Mouse (Mus musculus) heart, postnatal 10 days (tissue): Measurements from ENCODE around the gene Oxa1l. TPM values are rescaled to one million over a fixed set of nuclear protein-coding genes. Genes with fewer than 3 reads are reported as not detected.
"Not testable (repeated sequence)": the region's sequence is repeated elsewhere in the genome, so short reads cannot be mapped to it uniquely, and the experiment has no call there.

Source experiments
- DNase-seq, 2 experiments: peaks; one replicate each; pipeline ENCODE4 v3.0.0; 2021
- intact Hi-C: fragments of 180-260 bp; cut with DNase I; formaldehyde crosslinking; loops from one replicate; pipeline ENCODE4 v1.15.1; 2025
- total RNA-seq, 2 experiments: library from RNA; stranded (reverse); gene quantifications; 2 replicates each; pipeline ENCODE4 v1.2.3; 2021

The Oxa1l gene
- 100 to 1,000 TPM; 121 to 125 TPM for total RNA-seq

GRCm38 (mm10) chr14:54360577-54361340 lies at the start of gene Oxa1l:
TSS of gene Oxa1l (plus strand) at chr14:54360834.
- intact Hi-C loops, result loop anchor here (2.0 to 5.0 kb wide), 2 partner anchors 52 to 123 kb away; no protein-coding TSS in a partner anchor

GRCm38 (mm10) chr14:54311763-54312162 lies 48.9 kb upstream of the Oxa1l start:
- intact Hi-C loops, result no loop called here
- no peak for DNase-seq

More at GRCm38 (mm10) chr14:54360577-54361340, at the start of gene Oxa1l:
- peak; percentile 97 to 98 for DNase-seq

DNA sequence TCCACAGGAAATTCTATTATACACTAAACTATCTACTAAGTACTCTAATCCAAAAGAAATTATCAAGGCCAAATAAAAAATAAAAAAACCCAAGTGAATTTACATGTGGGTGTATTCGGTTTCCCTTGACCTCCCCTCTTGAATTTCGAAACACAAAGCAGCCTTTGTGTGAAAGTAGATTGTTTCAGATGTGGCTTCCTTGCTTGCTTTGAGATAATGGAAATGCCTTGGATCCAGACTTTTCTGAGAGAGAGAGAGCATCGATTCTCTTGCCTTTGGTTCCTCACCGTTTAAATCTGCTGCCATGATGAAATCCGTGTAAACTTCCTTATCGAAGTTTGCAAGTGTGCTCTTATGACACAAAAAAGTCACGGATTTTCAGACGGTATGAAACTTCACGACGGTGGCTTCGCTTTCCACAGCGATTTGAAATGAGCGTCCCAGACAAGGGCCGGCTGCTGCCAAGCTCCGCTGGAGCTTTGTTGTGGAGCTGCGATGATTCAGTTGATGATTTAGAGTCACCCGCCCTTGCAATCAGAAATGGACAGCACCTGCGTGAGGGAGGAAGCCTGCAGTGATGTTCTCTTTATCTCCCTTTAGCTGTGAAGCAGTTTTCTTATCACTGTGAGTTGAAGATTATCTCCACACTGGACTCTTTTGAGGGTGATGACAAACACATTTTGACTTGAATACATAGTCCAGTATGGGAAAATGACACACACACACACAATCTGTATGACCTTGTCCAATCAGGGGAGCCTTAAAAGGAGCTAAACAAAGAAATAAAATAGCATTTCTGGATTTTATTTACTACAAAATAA lies 38.9 kb upstream of the Oxa1l start:
- intact Hi-C loops, result no loop called here
- no peak for DNase-seq

DNA sequence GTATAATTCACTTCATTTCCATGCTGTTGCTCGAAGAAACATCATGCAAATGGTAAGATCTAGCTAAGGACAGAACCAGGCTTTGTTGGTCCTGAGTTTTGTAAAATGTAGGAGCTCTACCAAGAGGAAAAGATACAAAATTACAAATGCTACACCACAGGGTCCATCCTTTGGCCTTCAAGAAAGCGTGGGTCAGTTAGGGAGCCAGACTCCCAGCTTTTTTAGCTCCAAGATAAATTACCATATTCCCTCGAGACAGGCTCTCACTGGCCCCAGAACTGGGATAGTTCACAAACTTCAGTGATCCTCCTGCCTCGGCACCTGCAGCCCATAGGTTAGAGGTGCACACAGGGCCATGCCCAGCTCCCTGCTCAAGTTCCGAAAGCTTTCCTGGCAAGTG lies 36.1 kb upstream of the Oxa1l start:
- no peak for DNase-seq
- intact Hi-C loops, result no loop called here

- intact Hi-C loops, result loop anchor here (5.0 kb wide), 1 partner anchor 91 kb away; no protein-coding TSS in a partner anchor
Observed at GRCm38 (mm10) chr14:54328548-54328947, 32.1 kb upstream of the Oxa1l start.

DNA sequence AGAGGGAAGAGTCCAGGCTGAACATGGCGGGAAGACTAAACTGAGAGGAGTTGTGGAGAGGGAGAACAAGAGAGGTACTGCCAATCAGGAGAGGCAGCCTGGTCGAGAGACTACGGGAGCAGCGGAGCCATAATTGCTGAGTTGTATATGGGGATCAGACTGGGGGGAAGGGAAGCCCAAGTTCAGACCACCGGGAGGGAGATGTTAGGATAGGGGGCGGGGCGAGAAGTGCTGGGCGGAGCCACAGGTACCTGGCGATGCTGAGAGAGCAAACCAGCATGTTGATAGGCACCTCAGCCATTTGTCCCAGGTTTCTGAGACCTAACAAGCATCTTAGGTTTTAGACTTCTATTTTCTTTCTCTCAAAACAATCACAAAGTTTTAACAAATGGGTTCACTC lies 31.4 kb upstream of the Oxa1l start:
- intact Hi-C loops, result loop anchor here (5.0 kb wide), 1 partner anchor 92 kb away; no protein-coding TSS in a partner anchor

More at GRCm38 (mm10) chr14:54328548-54328947, 32.1 kb upstream of the Oxa1l start:
- no peak for DNase-seq

GRCm38 (mm10) chr14:54331178-54331577 lies 29.5 kb upstream of the Oxa1l start:
- intact Hi-C loops, result loop anchor here (10.0 kb wide), 1 partner anchor 436 kb away; no protein-coding TSS in a partner anchor
- no peak for DNase-seq

More for the DNA sequence above, 31.4 kb upstream of the Oxa1l start:
- DNase-seq, result no peak

GRCm38 (mm10) chr14:54332176-54333074 lies 28.2 kb upstream of the Oxa1l start:
- no peak for DNase-seq
- intact Hi-C loops, result loop anchor here (10.0 kb wide), 1 partner anchor 438 kb away; no protein-coding TSS in a partner anchor

DNA sequence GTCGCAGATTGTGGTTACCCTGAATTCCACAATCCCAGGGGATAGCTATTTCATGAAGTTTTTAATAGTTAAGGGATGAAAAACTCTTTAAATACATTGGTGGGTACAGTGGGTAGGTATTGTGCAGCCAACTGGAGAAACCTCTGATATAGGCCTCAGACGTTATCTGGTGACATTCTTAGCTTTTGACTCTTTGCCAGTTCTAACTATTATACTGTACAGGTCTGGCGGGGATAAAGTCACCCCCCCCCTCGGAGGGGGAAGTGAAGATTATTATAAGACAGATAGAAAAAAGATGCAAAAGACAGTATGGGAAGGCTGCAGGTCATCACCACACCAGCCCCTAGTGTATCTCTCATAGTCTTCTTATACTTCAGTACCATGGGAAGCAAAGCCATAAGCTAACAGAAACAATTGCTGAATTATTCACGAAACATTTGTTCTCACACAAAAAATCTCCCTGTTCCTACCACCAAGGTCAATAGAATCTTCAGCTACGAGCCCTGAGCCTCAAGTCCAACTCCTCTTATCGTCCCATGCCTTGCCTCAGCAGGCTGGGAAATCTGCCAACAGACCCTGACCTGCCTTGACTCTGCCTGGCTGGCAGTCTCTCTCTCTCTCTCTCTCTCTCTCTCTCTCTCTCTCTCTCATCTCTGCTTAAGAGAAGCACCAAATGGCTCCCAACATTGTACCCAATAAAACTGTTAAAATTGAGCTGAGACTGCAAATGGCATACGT lies 27.0 kb upstream of the Oxa1l start:
- DNase-seq, result peak; percentile 60 to 67
- intact Hi-C loops, result loop anchor here (10.0 kb wide), 1 partner anchor 439 kb away; no protein-coding TSS in a partner anchor

DNA sequence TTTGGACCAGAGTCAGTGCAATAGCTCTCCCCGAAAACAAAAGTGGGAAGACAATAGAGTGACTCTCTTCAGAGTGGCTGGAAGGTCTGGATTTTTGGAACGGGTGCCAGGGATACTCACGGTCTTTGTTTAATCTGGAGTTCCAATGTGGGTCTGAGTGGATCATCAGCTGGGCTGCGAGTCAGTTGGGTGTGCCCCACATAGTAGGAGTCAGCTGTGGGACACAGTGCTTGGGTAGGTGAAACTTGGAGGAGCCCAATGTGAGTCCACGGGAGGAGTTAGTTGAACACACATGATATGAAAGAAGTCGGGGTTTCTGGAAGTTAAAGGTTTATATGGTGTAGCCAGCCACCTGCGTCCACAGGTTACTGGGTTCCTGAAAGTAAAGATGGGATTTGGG lies 19.8 kb upstream of the Oxa1l start:
- no peak for DNase-seq
- intact Hi-C loops, result no loop called here

DNA sequence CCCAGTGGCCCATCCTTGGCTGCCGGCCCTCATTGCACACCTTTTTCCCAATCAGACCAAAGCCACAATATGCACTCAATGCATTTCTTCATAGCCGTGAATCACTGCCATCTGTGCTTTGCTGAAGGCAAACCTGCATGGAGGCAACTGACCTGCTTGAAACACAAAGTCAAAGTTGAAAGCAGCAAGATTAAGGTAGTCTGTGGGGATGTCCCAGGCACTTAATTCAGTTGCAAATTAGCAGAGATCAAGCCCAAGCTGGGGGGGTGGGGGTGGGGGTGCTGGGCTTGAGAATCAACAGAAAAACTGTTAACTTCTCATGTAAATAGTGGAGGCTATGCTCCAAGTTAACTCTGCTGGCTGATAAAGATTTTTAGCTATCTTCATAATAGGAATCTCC lies 18.8 kb upstream of the Oxa1l start:
- intact Hi-C loops, DNase-seq: not testable (repeated sequence)

DNA sequence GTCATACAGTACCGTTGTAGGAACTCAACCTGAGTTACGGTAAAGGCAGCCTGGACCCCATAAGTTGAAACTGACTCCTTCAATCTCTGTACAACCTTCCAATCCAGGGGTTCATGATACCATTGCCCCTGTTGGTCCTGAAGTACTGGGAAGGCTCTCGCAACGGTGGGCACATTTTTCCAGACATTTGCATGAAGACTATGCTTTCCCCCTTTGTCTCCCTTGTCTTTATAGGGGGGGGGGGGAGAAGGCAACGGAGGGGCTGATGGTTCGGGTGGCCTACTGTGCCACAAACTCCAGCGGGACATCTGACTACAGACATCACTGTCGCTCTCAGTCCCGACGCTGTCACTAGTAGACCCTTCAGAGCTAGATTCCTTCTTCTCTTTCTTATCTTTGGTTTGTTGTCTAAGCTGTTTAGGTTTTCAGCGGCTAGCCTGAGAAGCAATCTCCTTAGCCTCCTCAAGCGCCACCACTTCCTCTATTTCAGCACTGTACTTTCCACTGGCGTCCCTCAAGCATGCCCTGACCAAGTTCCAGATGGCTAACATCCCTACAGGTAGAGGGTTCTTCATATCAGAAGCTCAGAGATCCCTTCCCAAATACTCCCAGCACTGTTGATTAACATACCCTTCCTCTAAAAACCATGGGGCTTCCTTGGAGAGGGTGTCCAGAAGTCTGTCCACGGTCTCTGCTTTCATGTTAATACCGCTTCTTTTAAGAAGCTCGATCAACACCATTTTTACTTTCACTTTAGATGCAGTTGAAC lies 9.7 kb upstream of the Oxa1l start:
- DNase-seq, result not testable (repeated sequence)

DNA sequence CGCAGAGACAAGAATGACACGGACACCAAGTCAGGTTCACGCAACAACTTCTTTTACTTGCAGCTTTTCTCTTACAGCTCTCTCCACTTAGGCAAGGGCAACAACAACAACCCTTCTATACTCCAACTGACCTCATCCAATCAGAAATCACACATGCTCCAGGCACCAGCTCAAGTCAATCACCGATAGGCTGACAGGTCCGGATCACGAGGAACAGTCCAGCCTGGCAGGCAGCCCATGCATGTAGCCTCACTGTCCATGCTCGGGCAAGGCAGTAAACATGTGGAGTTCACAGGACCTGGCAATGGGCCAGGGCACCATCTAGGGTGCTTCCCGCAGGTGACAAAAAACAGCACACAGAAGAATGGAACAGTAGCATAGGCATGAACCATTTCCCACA lies 8.3 kb upstream of the Oxa1l start:
- intact Hi-C loops, result loop anchor here (10.0 kb wide), 1 partner anchor 288 kb away; no protein-coding TSS in a partner anchor
- DNase-seq, result no peak

More for the DNA sequence above, 9.7 kb upstream of the Oxa1l start:
- intact Hi-C loops, result loop anchor here (10.0 kb wide), 1 partner anchor 286 kb away; no protein-coding TSS in a partner anchor

- no peak for DNase-seq
- intact Hi-C loops, result loop anchor here (10.0 kb wide), 1 partner anchor 290 kb away; no protein-coding TSS in a partner anchor
Observed at GRCm38 (mm10) chr14:54354406-54354805, 6.2 kb upstream of the Oxa1l start.

- no peak for DNase-seq
- intact Hi-C loops, result loop anchor here (5.0 kb wide), 1 partner anchor 126 kb away; no protein-coding TSS in a partner anchor
Observed at GRCm38 (mm10) chr14:54363156-54363555, 2.5 kb downstream of the Oxa1l start.

GRCm38 (mm10) chr14:54365026-54365645 lies 4.5 kb downstream of the Oxa1l start:
- intact Hi-C loops, result no loop called here
- no peak for DNase-seq

DNA sequence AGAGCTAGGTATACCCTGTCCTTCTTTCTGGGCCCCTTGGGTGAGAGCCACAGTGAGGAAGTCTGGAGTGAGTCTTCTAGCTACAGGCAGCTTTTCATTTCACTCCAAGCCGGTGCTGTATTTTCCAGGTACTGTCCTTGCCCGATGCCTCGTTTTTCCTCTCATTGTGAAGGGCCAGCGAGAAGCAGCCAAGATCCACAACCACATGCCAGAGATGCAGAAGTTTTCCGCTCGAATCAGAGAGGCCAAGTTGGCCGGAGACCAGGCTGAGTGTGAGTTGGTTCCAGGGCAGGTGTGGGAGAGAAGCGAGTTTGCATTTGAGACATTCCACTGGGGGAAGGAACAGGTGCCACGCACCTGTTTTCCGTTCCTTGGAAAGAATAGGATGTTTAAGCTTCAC lies 5.9 kb downstream of the Oxa1l start:
- intact Hi-C loops, result no loop called here

More for the DNA sequence above, 5.9 kb downstream of the Oxa1l start:
- DNase-seq, result peak; percentile 23 to 28
